Mouse (Mus musculus) MEL (cell line): ENCODE measurements at regions not wholly inside any gene's neighbourhood (a gene's known extent, or its start where the extent isn't known, plus 50 kb on each side); places are given as distances from the start of the nearest gene placed in this dataset.

Experiments used
- BHLHE40 ChIP-seq: IDR thresholded peaks from 2 replicates; pipeline ENCODE4 v1.6.1; 2012; ENCODE audit warnings: low read depth, mild to moderate bottlenecking, inconsistent platforms, low read length, improper control_type of control experiment, borderline replicate concordance
- CHD2 ChIP-seq: IDR thresholded peaks from 2 replicates; pipeline ENCODE4 v1.6.1; 2011; ENCODE audit warnings: low read length, improper control_type of control experiment
- CTCF ChIP-seq, 3 experiments: IDR thresholded peaks in 2 of 3; conservative IDR thresholded peaks in 1 of 3; 2 replicates each; pipeline ENCODE4 v1.5.1; 2011 to 2012; ENCODE audit warnings: low read length in 3 of 3, low read depth in 2 of 3, mild to moderate bottlenecking in 2 of 3, improper control_type of control experiment in 1 of 3, inconsistent platforms in 1 of 3, mixed read lengths in 1 of 3, moderate library complexity in 1 of 3; ENCODE audit not compliant: control insufficient read depth in 1 of 3, insufficient read depth in 1 of 3, poor library complexity in 1 of 3, severe bottlenecking in 1 of 3
- E2F4 ChIP-seq: IDR thresholded peaks from 2 replicates; pipeline ENCODE4 v1.6.1; 2011; ENCODE audit warnings: low read depth, low read length, improper control_type of control experiment, borderline replicate concordance
- ETS1 ChIP-seq: IDR thresholded peaks from 2 replicates; pipeline ENCODE4 v1.6.1; 2012; ENCODE audit warnings: low read depth, mild to moderate bottlenecking, inconsistent platforms, low read length, improper control_type of control experiment, moderate library complexity
- GATA1 ChIP-seq: IDR thresholded peaks from 2 replicates; pipeline ENCODE4 v1.6.1; 2011; ENCODE audit warnings: low read depth, low read length, improper control_type of control experiment
- MAZ ChIP-seq: IDR thresholded peaks from 2 replicates; pipeline ENCODE4 v1.6.1; 2012; ENCODE audit warnings: low read depth, mild to moderate bottlenecking, inconsistent platforms, low read length, improper control_type of control experiment
- POLR2A ChIP-seq, 2 experiments: IDR thresholded peaks; 2 replicates each; pipeline ENCODE4 v1.6.1; 2011 to 2012; ENCODE audit warnings: low read length in 2 of 2, mild to moderate bottlenecking in 2 of 2, control low read depth in 1 of 2, improper control_type of control experiment in 1 of 2, low read depth in 1 of 2, moderate library complexity in 1 of 2; ENCODE audit not compliant: control insufficient read depth in 1 of 2, insufficient read depth in 1 of 2, poor library complexity in 1 of 2
- POLR2AphosphoS5 ChIP-seq: IDR thresholded peaks from 2 replicates; pipeline ENCODE4 v1.6.1; 2012; ENCODE audit warnings: low read depth, borderline replicate concordance, mild to moderate bottlenecking, inconsistent platforms, low read length, moderate library complexity, mixed read lengths
- RAD21 ChIP-seq: IDR thresholded peaks from 2 replicates; pipeline ENCODE4 v1.6.1; 2011; ENCODE audit warnings: mild to moderate bottlenecking, low read depth, low read length, improper control_type of control experiment
- SMC3 ChIP-seq: IDR thresholded peaks from 2 replicates; pipeline ENCODE4 v1.6.1; 2011; ENCODE audit warnings: low read depth, low read length, improper control_type of control experiment
- TAL1 ChIP-seq: IDR thresholded peaks from 2 replicates; pipeline ENCODE4 v1.6.1; 2012; ENCODE audit warnings: mild to moderate bottlenecking, inconsistent platforms, low read length, moderate library complexity, mixed read lengths
- USF1 ChIP-seq: IDR thresholded peaks from 2 replicates; pipeline ENCODE4 v1.6.1; 2014; ENCODE audit warnings: low read depth, mild to moderate bottlenecking, inconsistent platforms, low read length, improper control_type of control experiment, moderate library complexity

DNA sequence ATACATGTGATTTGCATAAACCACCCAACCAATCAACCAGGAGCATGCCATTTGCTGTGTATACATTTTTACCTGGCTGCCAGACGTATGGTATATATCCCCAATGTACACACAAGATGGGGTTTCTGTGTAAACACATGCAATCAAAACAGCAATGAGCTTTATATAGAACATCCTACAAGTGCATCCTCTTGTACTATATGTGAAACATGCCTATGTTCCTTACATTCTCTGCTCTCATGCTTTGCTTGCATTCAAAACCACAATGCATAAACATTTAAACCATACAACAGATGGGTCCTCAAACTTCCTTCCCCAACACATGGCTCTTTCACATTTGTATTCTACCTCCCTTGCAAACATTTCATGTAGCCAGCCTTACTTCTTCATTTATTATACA is 2968.9 kb upstream of the Lrrc6 start:
- TF ChIP-seq GATA1 (no peak), CTCF (IDR thresholded peaks at IDR 0.05 in 2 of 3, conservative IDR thresholded peaks at IDR 0.05 in 1 of 3; ENCODE audit: control insufficient read depth in 1 of 3, insufficient read depth in 1 of 3, low read depth in 2 of 3, low read length in 3 of 3, poor library complexity in 1 of 3, severe bottlenecking in 1 of 3) (no peak), E2F4 (no peak), ETS1 (no peak), POLR2AphosphoS5 (no peak), SMC3 (no peak), CHD2 (no peak), MAZ (no peak), POLR2A (IDR thresholded peaks at IDR 0.05; ENCODE audit: control insufficient read depth in 1 of 2, insufficient read depth in 1 of 2, low read depth in 1 of 2, low read length in 2 of 2, poor library complexity in 1 of 2) (no peak), USF1 (no peak), RAD21 (no peak), BHLHE40 (no peak), TAL1 (no peak)
